Mouse (Mus musculus): Measurements from ENCODE around the gene Cep41.

GRCm38 (mm10) chr6:30652425-30653188, 40.9 kb downstream of the Cep41 start:
- TF ChIP-seq EP300 (optimal IDR thresholded peaks at IDR 0.05) (no peak), CTCF (IDR thresholded peaks at IDR 0.05; ENCODE audit: low read depth) (no peak)

Measured in stomach, postnatal 0 days (tissue).